Mouse (Mus musculus) midbrain, postnatal 0 days (tissue): ENCODE data around the gene Pdzrn3. TPM values are rescaled to one million over a fixed set of nuclear protein-coding genes. Genes with fewer than 3 reads are reported as not detected.

Experiments used
- ATAC-seq: fragments of 200-750 bp; cut with Nextera tagmentation; 2 replicates; pipeline ENCODE4 v1.8.0; 2017; ENCODE audit warnings: moderate number of reproducible peaks, mild to moderate bottlenecking, moderate TSS enrichment, moderate library complexity; ENCODE audit not compliant: low FRiP score
- DNase-seq: peaks from one replicate; pipeline ENCODE4 v3.0.0-alpha.2; 2015; ENCODE audit warnings: low spot score
- H3K27ac ChIP-seq: fragments of 300-500 bp; sonication (generic); 2 replicates; pipeline ENCODE4 v1.5.1; 2014; ENCODE audit warnings: low read depth, mild to moderate bottlenecking, low read length, mixed read lengths
- H3K27me3 ChIP-seq: fragments of 300-500 bp; sonication (generic); 2 replicates; pipeline ENCODE4 v1.6.1; 2014; ENCODE audit warnings: low read length, control low read depth, mixed read lengths; ENCODE audit not compliant: insufficient read depth
- H3K36me3 ChIP-seq: fragments of 300-500 bp; sonication (generic); 2 replicates; pipeline ENCODE4 v1.6.1; 2014; ENCODE audit warnings: low read length, control low read depth, mixed read lengths; ENCODE audit not compliant: insufficient read depth
- H3K4me1 ChIP-seq: fragments of 300-500 bp; sonication (generic); 2 replicates; pipeline ENCODE4 v1.6.1; 2014; ENCODE audit warnings: mild to moderate bottlenecking, control low read depth, antibody characterized with exemption, low read length, mixed read lengths; ENCODE audit not compliant: insufficient read depth
- H3K4me2 ChIP-seq: fragments of 300-500 bp; sonication (generic); 2 replicates; pipeline ENCODE4 v1.6.1; 2014; ENCODE audit warnings: low read depth, mild to moderate bottlenecking, low read length, mixed read lengths; ENCODE audit not compliant: poor library complexity, severe bottlenecking
- H3K4me3 ChIP-seq: fragments of 300-500 bp; sonication (generic); 2 replicates; pipeline ENCODE4 v1.5.1; 2014; ENCODE audit warnings: low read depth, mild to moderate bottlenecking, low read length, moderate library complexity
- H3K9ac ChIP-seq: fragments of 300-500 bp; sonication (generic); replicated peaks from 2 replicates; pipeline ENCODE4 v1.6.1; 2014; ENCODE audit warnings: mild to moderate bottlenecking, low read length, moderate library complexity, mixed read lengths; ENCODE audit not compliant: poor library complexity, severe bottlenecking
- H3K9me3 ChIP-seq: fragments of 300-500 bp; sonication (generic); 2 replicates; pipeline ENCODE4 v1.6.1; 2016; ENCODE audit warnings: low read length, control low read depth
- CTCF ChIP-seq: IDR thresholded peaks from 2 replicates; pipeline ENCODE4 v1.5.1; 2016; ENCODE audit warnings: antibody characterized with exemption, mild to moderate bottlenecking
- WGBS: fragments of 180-500 bp; shearing (Covaris S2); extraction: QIAGEN DNeasy Blood & Tissue Kit; methylation state at CpG from one replicate; pipeline ENCODE4 v1.1.7; 2014; 5-methylcytosine and 5-hydroxymethylcytosine counted together
- polyA plus RNA-seq: library from polyadenylated mRNA; unstranded; fragments of >200 nt; fragmentation: Nextera tagmentation; extraction: Ambion mirVana; gene quantifications from 2 replicates; pipeline ENCODE4 v1.2.1, GENCODE M21; 2015
- total RNA-seq: library from RNA; depleted of rRNA; stranded (reverse); fragments of >200 nt; gene quantifications from 2 replicates; pipeline ENCODE4 v1.2.3, GENCODE M21; 2014

The Pdzrn3 gene
- total and polyA plus RNA-seq, 2 experiments from 2014 or later = 10.8 to 27.2 TPM

DNA sequence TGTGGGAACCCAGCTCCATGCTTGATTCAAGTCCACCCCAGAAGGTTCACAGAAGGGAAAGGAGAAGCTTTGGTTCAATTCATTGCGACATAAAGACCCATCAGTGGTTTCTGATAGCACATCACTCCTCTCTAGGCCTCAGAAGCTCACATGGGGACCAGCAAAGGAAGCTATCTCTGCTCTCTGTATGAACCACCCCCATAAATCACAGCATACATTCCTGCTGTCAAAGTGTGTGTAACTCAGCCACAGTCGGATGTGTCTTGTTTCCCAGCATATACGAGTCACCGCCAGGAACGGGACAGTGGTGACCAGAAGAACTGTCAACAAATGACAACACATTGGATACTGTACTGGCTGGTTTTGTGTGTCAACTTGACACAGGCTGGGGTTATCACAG lies 47.3 kb downstream of the Pdzrn3 start:
- WGBS = 94% methylated on average over 5 of the region's 5 CpGs
- ATAC-seq = no peak
- H3K4me2 ChIP-seq = no peak overlapping the region
- TF ChIP-seq CTCF = no peak
- DNase-seq = no peak
- H3K36me3 ChIP-seq = no peaks in the 10 kb centered on the region
- no peak overlapping the region for H3K4me3 ChIP-seq
- no peak overlapping the region for H3K27ac ChIP-seq
- no peaks in the 10 kb centered on the region for H3K27me3 ChIP-seq
- H3K9ac ChIP-seq = no peak overlapping the region
- H3K9me3 ChIP-seq = no peaks in the 10 kb centered on the region
- no peaks in the 10 kb centered on the region for H3K4me1 ChIP-seq

DNA sequence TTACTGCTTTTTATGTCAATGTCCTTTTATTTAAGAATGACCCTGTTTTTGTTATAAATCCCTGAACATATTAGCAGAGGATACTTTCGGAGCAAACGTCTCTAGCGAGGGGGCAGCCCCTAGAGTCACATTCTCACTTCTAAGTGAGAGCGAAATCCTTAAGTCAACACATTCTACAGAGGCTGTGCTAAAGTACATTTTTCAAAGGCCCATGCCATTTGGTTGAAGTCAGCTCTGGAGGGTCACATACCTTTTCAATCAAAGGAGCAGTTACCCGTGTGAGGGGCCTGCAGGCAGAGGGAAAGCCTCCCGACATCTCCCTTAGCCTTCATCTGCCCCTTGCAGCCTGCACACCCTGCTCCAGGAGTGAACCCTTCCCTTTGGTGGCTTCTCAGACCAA lies 48.2 kb downstream of the Pdzrn3 start:
- H3K36me3 ChIP-seq = no peaks in the 10 kb centered on the region
- no peaks in the 10 kb centered on the region for H3K27me3 ChIP-seq
- WGBS = 70% methylated on average over 6 of the region's 6 CpGs
- no peak overlapping the region for H3K9ac ChIP-seq
- H3K9me3 ChIP-seq = no peaks in the 10 kb centered on the region
- no peak overlapping the region for H3K4me3 ChIP-seq
- ATAC-seq (no peak), DNase-seq (no peak)
- no peak overlapping the region for H3K4me2 ChIP-seq
- no peak overlapping the region for H3K27ac ChIP-seq
- no peak for TF ChIP-seq CTCF
- no peaks in the 10 kb centered on the region for H3K4me1 ChIP-seq

DNA sequence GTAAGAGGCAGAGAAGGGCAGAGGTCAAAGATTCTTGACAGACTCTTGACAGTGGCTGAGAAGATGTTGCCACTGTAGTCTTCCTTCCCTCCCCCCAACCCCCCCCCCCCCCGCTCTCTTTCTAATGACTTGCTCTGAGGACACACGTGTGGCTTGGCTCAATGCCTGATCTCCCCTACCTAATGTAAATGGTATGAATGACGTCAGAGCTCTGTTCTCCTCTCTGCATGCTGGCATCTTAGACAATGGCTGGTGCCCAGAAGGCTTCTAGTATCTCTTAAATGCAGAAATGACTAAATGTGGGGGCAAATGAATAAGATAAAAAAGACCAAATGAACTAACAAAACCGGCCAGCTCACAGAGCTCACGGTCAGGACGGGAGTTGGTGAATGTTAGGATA lies 49.2 kb downstream of the Pdzrn3 start:
- no peaks in the 10 kb centered on the region for H3K9me3 ChIP-seq
- no peak overlapping the region for H3K27ac ChIP-seq
- DNase-seq (no peak), ATAC-seq (no peak)
- no peaks in the 10 kb centered on the region for H3K36me3 ChIP-seq
- H3K4me3 ChIP-seq = no peak overlapping the region
- no peak for TF ChIP-seq CTCF
- no peak overlapping the region for H3K9ac ChIP-seq
- H3K4me2 ChIP-seq = no peak overlapping the region
- no peaks in the 10 kb centered on the region for H3K4me1 ChIP-seq
- WGBS = 68% methylated on average over 5 of the region's 6 CpGs
- no peaks in the 10 kb centered on the region for H3K27me3 ChIP-seq

DNA sequence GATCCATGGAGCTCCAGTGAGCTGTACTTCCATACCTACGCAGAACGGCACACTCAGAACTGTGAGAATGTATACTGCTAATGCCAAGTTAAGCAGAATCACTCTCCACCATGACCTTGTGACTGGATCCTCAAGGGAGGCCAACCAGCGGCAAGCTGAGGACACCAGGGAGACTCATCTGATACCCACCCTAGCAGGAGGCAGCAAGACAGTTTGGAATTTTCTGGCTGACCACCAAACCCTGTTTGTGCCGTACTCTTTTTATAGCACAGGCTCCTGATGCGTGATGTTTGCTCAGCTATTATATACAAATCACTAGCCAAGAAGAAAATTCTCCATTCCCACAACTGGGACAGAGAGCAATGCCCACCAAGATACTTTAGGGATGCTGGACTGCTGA lies 50.0 kb downstream of the Pdzrn3 start:
- Histone ChIP-seq H3K4me3 (no peak overlapping the region), H3K36me3 (no peaks in the 10 kb centered on the region), H3K9me3 (no peaks in the 10 kb centered on the region), H3K27me3 (no peaks in the 10 kb centered on the region), H3K4me2 (no peak overlapping the region), H3K9ac (no peak overlapping the region), H3K27ac (no peak overlapping the region), H3K4me1 (no peaks in the 10 kb centered on the region)
- DNase-seq = no peak
- TF ChIP-seq CTCF = no peak
- no peak for ATAC-seq
- WGBS = 90% methylated on average over 5 of the region's 5 CpGs

DNA sequence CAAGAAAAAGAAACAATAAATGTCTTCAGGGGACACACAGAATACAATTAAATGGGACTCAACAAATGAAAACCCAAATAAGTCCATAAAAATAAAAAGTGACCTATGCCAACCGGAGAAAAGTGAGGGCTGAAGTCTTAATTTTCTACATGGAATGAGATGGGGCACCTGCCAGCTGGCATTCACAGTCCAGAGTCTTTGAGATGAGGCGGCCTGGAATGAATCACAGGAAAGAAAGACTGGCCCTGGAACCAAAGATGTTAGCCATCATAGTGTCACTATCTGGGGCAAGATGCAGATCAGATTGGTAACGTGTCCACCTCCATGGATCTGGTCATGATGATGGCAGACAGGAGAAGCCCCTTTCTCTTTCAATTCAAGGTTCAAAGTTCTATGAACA lies 50.5 kb downstream of the Pdzrn3 start:
- Histone ChIP-seq H3K4me1 (no peaks in the 10 kb centered on the region), H3K9ac (no peak overlapping the region), H3K27me3 (no peaks in the 10 kb centered on the region), H3K27ac (no peak overlapping the region), H3K4me2 (no peak overlapping the region), H3K36me3 (no peaks in the 10 kb centered on the region), H3K9me3 (no peaks in the 10 kb centered on the region), H3K4me3 (no peak overlapping the region)
- no peak for TF ChIP-seq CTCF
- ATAC-seq (no peak), DNase-seq (no peak)
- 77% methylated on average over 3 of the region's 3 CpGs for WGBS

DNA sequence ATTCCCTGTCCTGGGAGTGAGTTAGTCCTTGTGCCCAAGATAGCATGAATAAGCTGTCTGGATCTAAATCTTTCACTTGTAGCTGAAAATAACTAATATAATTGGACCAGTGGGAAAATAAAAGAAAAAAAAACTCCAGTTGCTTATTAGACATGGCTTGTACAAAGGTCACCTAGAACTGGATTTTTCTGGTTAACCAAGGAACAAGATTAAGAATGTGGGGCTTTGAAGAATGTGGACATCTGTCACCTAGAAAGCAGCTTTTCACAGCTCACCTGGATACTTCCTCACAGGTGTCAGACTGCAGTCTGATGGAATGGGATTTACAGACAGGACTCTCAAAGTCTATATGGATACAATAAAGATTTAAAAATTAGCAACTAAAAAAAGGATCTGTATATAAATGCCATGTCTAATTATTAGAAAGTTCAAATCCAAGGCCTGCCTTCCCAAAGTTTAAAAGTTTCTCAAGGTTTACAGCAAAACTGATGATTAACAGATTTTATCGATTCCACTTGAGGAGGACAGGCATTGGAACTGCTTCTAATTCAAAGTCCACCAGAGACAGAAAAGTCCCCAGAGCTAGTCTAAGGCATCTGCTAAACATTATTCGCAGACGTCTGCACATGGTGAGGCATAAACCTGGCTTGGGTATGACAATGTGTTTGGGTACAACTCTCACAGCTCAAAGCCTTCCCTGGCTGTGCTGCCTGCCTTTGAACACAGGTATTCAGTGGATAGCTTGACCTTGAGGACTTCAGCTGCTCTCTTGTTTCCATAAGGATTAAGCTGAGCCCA lies 51.7 kb downstream of the Pdzrn3 start:
- no peak overlapping the region for H3K4me3 ChIP-seq
- no peaks in the 10 kb centered on the region for H3K9me3 ChIP-seq
- DNase-seq = no peak
- H3K36me3 ChIP-seq = no peaks in the 10 kb centered on the region
- H3K4me2 ChIP-seq = no peak overlapping the region
- no peaks in the 10 kb centered on the region for H3K27me3 ChIP-seq
- no peaks in the 10 kb centered on the region for H3K4me1 ChIP-seq
- TF ChIP-seq CTCF = no peak
- ATAC-seq = no peak
- H3K27ac ChIP-seq = no peak overlapping the region
- 88% methylated on average over 3 of the region's 3 CpGs for WGBS
- no peak overlapping the region for H3K9ac ChIP-seq
